Mouse (Mus musculus) induced T-regulatory cell, adult 2 months (primary cell): ENCODE measurements around the gene Svep1.

Experiments used
- DNase-seq: peaks from one replicate; pipeline ENCODE4 v3.0.0-alpha.2; 2012; ENCODE audit warnings: low read depth

Gene Svep1

DNA sequence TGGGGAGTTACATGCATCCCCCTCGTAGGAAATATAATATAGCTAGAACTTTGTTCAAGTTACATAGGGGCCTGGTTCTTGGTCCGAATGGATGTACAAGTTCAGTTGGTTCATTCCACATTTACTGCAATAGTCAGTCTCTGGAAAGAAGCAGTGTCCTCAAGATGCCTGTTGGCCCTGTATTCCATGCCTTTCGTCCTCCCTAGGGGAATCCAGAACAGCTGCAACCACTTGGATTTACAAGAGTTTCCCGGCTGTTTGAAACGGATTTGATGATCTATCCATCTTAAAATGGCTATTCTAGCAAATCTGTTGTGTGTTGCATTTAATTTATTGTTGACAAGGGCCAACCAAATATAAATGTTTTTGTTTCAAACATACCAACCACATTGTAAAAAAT, 36.2 kb downstream of the Svep1 start:
- no peak for DNase-seq

DNA sequence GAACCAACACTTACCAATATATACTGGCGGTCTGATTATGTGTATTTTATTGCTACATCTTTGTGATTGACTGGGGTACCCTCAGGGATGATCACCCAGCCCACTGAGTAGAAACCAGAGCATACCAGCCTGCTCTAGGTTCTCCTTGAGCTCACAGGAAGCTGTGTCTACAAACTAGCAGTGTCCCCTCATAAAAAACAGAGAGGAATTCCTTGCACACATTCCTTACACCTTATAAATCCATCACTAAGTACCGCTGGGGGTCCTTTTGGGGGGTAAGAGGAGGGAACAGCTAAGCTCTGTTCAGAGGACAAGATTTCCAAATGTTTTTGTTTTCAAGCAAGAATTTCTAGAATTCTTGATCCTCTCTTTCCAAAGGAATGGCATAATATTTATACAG, 36.7 kb downstream of the Svep1 start:
- DNase-seq, result no peak

DNA sequence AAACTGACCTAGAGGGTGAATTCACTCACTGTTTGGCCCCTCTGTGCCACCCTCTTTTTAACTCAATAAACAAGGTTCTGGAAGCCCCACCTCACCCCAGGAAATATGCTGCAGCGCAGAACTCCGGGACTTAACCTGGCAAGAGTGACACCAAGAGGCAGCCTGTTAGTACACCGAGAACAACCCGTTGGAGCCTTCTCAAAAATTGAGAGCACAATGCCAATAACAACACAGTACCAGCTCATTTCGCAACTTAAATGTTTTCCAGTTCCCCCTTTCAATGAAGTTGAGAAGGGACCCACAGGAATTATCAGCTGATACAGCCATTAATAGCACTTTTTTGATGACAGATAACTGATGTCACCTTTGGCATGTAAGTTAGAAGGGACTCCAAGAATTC, 38.3 kb downstream of the Svep1 start:
- DNase-seq, result no peak

DNA sequence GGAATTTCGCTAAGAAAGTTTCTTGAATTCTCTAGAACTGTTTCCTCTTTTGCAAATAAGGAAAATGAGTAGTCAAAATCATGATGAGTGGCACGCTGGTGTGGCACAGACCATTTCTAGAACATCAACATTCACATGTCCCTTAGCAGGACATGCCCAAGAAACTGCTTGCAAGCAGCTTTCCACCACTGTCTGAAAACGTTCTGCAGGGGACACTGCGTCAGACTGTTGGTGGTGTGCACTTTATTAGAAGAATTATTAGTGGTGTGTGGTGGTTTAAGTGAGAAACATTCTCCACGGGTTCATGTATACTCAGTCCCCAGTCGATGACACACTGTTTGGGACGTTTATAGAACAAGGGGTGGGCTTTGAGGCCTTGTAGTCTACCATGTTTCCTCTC, 40.9 kb downstream of the Svep1 start:
- no peak for DNase-seq

DNA sequence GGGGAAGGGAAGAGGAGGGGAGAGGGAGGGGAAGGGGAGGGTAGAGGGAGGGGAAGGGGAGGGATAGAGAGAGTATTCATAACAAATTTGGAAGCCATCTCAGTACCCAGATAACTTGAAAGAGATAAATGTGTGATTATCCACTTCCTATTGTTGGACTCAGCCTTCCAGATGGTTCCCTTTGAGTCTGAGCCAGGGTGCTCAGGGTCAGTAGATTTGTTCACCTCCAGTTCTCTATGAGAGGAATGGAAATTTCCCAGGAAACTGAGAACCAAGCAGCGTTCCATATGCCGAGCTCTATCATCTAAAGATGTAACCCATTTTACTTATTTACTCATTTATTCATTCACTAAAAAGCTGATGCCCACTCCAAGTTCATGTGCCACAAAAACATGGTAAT, 44.8 kb downstream of the Svep1 start:
- DNase-seq, result no peak

DNA sequence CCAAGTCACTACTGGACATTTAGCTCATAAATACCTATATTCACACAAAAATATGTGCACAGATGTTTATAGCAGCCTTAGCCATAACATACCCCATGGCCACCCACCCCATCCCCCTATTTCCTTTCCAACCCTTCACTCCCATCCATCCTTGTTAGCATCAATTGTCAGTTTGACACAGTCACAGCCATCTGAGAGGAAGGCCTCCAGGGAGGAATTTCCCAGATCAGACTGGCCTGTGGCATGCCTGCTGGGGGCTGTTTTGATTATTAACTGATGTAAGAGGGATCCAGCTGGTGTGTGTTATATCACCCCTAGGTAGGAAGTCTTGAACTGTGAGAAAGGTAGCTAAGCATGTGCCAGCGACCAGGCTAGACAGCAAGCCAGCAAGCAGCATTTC, 47.1 kb downstream of the Svep1 start:
- no peak for DNase-seq

DNA sequence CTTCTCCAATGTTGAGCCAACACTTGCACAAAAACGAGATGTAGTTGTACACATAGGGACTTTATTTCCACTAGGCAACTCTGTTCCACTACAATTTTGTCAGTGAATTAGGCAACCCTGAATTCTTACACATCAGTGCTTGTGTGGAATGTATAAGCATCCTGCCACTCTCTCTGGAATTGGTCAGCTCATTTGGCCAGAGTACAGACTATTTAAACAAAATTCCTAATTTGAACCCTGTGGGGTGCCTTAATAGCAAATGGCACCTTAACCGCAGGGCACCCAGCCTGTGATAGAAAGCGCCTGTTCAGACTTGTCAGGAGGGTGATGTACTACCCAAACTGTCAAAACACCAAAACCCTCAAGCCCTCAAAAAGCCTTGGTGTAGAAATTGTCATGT, 56.4 kb downstream of the Svep1 start:
- no peak for DNase-seq

DNA sequence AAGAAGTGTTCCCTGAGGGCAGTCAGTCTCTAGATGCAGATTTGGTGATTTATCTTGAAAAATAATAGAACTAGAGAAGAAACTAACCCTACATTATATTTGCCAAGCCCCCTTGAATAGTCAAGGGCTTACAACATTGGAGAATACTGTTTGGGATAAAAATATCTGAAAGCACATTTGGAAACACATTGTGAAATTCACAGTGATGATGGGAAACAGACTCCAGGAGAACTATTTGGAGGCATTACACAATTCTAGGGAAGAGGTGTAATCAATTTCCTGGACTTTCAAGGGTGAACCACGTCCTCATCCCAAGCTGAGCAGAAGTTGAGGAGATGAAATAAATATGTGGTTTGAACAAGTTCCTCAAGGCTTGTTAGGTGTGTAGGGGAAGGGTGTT, 57.5 kb downstream of the Svep1 start:
- no peak for DNase-seq

DNA sequence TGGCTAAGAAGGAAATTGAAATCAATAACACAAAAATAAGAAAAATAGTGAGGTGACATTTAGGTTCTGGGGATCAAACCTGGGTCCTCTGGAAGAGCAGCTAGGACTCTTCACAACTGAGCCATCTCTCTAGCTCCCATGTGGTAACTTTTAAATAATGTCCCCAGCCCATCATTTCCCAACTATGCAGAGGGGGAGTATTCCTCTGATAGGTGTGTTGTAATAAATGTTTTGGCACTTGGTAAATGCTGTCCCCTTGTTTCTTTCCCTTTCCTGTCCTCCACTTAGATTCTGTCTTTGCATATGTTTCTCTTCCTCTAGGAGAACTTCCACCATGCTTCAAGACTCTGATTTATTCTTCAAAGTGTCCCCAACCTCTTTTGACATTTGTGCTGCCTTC, 58.1 kb downstream of the Svep1 start:
- DNase-seq, result no peak

DNA sequence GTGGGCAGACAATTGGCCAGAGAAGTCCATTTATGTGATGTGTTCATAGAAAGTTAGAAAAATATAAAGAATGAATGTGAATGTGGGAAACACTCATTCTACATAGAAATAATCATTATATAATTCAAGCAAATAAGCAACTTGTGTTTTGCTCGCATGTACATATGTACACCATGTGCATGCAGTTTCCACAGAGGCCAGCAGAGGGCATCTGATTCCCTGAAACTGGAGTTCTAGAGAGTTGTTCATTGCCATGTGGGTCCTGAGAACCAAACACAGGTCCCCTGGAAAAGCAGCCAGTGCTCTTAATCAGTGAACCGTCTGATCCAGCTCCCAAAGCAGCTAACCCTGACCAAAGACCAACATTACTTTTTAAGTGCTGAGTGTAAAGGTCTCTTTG, 60.0 kb downstream of the Svep1 start:
- peak; percentile 7 for DNase-seq

DNA sequence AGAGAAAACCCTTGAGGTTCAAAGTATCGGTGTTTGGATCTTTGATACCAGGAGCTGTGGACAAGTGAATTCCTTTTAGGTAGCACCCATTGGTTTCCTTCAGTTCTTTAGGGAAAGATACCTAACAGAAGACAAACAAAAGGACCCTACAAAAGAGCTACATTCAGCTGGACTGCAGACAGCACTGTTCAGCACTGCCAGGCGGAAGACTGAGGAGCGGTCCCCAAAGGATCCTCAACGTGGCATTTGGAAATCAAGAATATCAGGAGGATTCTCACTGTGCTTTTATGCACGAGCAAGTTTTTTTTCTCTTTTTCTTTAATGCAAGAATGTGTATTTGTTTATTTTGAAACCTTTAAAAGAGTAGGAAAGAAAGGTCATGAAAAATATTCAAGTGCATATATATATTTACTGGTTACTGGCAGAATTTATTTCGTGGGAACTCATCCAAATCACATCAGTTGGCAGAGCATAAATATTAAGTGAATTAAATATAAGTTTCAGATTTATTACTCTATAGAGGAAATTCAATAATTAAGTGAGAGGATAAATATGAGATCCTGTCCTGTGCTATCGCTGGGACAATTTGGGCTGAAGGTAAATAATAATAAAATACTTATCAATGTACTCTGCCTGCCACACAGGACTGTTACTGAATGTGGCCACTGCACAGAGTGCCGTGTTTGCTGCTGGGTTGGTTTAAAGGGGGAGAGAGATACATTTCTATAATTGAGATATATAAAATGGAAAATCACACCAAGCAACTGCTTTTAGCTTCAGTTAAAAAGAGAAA, 66.7 kb downstream of the Svep1 start:
- DNase-seq, result no peak

DNA sequence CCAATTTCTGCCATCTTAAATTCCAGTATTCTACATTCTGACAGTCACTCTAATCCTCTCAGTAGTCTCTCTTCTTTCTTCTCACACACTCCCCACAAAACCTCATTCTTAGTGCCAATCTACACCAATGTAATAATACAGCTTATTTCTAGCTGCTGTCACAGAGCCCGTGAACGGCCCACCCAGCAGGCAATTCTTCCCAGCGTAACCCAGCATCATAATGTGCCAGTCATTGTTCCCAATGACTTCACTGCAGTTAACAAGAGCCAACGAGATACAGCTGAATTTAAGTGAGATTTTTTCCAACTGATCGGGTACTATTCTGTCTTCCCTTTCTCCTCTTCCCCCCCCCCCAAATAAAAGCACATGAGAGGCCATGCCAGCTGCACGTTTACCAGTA, 67.4 kb downstream of the Svep1 start:
- no peak for DNase-seq

DNA sequence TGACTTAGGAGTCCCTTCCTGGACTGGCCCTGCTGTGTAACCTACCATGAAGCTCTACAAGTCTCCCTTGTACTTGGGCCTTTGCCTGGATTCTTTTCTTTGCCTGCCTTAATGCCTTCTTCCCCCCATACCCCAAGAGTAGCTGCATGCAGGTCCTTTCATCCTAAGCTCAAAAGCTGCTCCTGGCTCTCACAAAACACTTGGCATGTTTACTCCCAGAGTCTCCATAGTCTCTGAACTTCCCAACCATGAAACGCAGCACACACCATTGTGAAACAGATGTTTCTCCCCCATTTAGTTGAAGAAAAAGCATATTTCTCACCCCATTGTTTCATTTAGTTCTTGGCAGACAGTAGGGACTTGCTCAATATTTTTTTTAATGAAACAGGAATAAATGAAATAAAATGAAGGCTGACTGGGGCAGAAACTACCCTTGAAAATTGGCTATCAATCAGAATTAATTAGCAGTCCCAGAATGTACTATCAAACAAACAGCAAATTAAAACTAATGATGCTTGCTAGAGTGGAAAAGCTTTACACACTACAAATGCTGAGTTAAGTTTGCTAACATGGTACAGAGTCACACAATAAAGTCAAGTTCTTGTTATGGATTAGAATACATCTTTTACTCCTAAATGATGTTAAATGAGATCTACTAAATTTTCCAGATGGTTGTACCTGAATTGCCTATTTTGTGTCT, 72.9 kb downstream of the Svep1 start:
- no peak for DNase-seq

DNA sequence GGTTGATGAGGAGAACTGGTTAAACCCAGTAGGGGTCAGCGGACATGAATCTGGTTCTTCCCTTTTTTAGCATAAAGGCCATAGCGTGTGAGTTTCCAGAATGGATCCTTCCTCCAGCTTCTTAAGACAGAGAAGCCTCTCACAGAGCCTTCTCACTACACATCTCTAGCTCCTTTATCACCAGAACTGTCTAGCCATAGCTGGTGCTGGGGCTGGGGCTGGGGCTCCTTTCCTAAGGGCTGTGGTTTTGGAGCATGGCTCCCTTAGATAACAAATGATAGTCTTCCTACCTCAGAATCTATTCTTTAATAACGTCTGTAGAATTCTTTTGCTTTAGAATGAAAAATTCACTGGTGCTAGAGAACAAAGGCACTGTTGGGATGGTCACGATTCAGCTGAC, 76.8 kb downstream of the Svep1 start:
- no peak for DNase-seq

DNA sequence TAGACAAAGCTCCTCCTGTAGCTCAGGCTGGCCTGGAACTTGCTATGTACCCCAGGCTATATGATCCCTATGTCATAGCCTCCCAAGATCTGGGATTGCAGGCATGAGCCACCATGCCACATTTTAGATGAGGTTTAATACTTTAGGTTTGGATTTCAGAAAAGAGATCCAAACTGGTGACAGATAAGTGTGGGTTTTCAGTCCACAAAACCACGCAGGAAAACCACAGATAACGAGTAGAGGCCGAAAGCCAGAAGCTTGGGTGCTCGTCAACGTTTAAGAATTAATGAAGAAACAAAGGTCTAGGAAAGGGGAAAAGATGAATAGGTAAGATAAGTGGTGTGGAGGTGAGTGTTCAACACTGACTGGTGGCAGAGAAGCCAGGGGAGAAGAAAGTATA, 79.6 kb downstream of the Svep1 start:
- DNase-seq, result no peak

DNA sequence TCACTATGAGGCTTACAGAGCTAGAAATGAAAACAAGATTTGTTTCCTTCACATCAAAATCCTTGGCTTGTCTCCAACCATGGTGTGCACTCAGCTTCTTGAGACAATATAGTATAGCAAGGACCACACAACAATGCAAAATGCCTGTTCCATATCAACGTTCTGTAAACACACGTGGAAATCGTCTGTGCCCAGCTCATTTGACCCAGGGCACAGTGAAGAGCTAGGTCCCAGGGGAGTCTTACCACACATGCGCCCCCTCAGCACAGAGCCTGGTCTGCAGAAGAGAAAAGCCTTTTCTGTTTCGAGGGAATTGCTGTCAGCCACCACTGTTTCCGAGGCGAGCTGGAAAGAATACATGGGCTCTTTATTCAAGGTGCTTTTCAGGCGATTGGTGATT, 91.2 kb downstream of the Svep1 start:
- no peak for DNase-seq

DNA sequence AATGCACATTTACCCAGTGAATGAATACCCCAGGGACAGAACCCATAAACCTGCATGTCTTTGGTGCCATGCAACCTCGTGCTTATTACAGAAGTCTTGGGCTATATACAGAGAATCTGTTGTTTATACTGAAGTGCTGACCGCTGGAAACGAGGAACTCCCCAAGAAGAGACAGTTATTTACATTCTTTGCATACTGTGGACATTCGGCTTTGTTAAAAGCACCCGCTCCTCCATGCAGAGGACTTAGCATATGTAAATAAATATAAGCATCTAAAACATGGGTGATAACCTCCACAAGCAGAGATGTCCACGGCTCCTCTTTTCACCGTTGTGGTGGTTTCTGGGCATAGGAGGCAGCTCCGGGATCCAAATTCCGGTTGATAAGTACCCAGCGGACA, 95.7 kb downstream of the Svep1 start:
- DNase-seq, result no peak

DNA sequence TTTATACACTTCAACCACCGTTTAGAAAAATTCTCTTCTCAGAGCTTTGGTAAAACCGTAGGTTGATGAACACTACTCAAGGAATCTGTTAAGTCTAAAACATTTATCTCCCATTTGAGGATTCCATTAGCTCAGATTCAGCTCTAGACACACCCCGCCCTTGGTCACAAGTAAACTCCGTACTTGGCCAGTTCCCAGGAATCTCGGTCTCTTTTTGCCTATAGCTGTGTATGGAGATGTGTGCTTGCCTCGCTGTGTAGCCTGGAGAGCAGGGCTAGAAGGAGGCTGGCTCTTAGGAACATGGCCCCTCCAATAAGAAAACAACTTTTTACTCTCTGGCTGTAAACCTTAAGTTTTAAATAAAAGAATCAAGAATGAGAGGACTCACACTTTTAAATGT, 96.9 kb downstream of the Svep1 start:
- no peak for DNase-seq

DNA sequence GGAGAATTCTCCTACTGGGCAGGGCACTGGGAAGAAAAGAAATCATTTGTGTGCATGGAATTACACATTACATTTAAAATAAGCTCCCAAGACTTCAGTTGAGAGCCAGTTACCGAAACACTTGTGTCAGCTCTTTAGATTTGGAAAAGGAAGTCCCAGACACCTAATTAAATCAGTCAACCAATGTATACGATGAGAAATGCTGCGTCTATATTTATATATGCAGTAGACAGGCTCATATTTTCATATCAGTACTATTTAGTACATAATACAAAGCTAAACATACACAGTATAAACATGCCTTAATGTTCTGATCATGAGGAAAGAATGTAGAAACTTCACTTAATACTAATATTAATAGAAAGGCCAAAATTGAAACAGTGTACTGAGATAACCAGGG, 98.3 kb downstream of the Svep1 start:
- DNase-seq, result no peak

DNA sequence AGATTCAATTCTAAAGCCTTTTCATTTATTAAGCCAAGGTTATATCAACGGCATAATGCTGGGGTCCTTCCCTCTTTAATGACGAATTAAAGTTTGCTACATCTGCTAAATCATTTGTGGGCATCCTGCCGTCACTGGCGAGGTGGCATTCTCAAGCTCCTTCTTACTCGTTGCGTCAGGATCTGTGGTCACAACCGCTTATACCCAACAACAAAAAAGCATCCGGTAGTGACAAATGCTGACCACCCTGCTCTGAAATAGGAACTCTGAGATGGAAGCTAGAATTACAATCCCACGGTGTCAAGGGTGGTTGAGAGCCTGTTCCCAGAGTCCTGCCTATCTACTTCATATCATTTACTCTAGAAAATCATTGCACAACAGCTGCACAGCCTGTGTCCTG, 108.9 kb downstream of the Svep1 start:
- DNase-seq, result no peak

DNA sequence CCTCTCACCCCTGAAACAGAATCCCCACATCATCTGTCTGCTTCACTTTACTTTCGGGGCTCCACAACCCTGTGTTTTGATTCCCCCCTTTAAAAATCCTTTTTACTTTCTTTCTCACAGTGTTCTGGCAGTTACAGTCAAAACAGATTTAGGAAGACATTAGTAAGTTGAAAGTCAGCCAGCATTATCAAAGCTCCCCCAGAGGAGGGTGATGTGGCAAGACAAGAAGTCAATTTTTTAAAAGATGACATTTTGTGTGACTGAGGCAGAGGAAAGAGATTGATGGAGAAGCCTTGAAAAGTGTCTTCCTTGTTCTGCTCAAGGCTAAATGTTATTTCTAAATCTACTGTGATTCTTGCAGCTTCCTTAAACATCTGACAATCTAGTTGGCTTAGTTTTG, 119.9 kb downstream of the Svep1 start:
- no peak for DNase-seq

DNA sequence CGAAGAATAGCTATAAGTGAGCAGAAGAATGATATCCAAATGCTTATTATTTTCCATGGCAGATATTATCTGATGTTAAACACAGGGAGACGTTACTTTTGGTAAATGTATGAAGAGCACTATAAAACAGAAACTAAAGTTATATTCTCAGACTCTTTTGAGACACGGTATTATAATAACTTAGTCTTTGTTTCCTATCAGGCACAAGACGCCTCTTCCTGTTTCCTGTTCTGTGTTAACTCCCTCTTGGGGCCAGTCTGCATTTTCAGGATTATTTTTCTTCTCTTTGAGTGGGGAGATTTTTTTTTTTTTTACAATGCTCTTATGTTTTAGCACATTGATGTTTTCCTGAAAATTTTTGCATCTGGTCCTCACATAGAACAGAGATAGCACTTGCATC, 120.5 kb downstream of the Svep1 start:
- DNase-seq, result no peak

DNA sequence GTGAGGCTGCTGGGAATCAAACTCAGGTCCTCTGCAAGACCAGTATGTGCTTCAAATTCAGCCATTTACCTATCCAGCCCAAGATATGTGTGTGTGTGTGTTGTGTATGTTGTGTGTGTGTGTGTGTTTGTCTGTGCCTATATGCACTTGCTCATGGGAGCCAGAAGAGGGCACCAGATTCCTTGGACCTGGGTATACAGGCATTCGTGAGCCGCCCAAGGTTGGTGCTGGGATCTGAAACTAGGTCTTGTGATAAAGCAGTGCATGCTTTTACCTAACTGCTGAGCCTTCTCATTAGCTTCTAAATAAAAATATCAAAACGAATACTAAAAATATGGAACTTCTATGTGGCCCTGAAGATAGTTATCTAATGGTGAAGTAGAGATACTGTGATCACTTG, 121.3 kb downstream of the Svep1 start:
- DNase-seq, result no peak

DNA sequence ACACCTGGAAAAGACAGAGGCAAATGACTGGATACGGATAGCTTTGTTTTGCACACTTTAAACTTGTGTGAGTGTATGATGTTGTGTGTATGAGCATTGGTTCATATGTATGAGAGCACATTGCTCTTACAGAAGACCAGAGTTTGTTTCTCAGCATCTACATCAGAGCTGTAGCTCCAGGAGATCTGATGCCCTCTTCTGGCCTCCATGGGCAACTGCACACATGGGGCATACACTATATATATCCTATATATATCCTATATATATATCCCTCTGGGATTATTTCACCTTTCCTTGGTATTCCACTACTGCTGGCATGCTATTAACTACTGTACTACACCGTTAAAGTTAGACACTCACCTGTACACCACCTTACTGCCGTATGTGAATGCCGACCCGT, 122.5 kb downstream of the Svep1 start:
- no peak for DNase-seq
